Mouse (Mus musculus) ES-E14 (cell line): ENCODE measurements around the gene Ap4e1. TPM values are rescaled to one million over a fixed set of nuclear protein-coding genes. Genes with fewer than 3 reads are reported as not detected.

ENCODE experiments used
- DNase-seq: peaks from one replicate; pipeline ENCODE4 v3.0.0-alpha.2; 2013; ENCODE audit warnings: low read depth, low spot score
- H3K27ac ChIP-seq: 2 replicates; pipeline ENCODE4 v1.5.1; 2012; ENCODE audit warnings: low read depth, mild to moderate bottlenecking, low read length, moderate library complexity, mixed read lengths; ENCODE audit not compliant: poor library complexity, insufficient read depth, severe bottlenecking
- H3K36me3 ChIP-seq: 2 replicates; pipeline ENCODE4 v1.6.1; 2012; ENCODE audit warnings: mild to moderate bottlenecking, low read length, moderate library complexity, mixed read lengths; ENCODE audit not compliant: control insufficient read depth, poor library complexity, insufficient read depth, severe bottlenecking
- H3K4me1 ChIP-seq, 2 experiments: fragments of 150-350 bp in 1 of 2; sonication (generic) in 1 of 2; 2 replicates each; pipeline ENCODE4 v1.6.1; 2012; ENCODE audit warnings: low read length in 2 of 2, mild to moderate bottlenecking in 1 of 2, mixed read lengths in 1 of 2; ENCODE audit not compliant: control insufficient read depth in 2 of 2, insufficient read depth in 2 of 2, poor library complexity in 1 of 2
- H3K4me3 ChIP-seq, 2 experiments: fragments of 150-350 bp in 1 of 2; sonication (generic) in 1 of 2; 2 replicates each; pipeline ENCODE4 v1.5.1; 2012; ENCODE audit warnings: low read length in 2 of 2, low read depth in 1 of 2, mild to moderate bottlenecking in 1 of 2, mixed read lengths in 1 of 2; ENCODE audit not compliant: insufficient read depth in 1 of 2, poor library complexity in 1 of 2, severe bottlenecking in 1 of 2
- H3K9ac ChIP-seq: 2 replicates; pipeline ENCODE4 v1.6.1; 2012; ENCODE audit warnings: low read depth, mild to moderate bottlenecking, low read length, mixed read lengths; ENCODE audit not compliant: poor library complexity, insufficient read depth, severe bottlenecking
- H3K9me3 ChIP-seq: fragments of 150-350 bp; sonication (generic); 2 replicates; pipeline ENCODE4 v1.6.1; 2012; ENCODE audit warnings: low read depth, mild to moderate bottlenecking, low read length; ENCODE audit not compliant: control insufficient read depth, insufficient read depth
- CHD2 ChIP-seq: IDR thresholded peaks from 2 replicates; pipeline ENCODE4 v1.6.1; 2014; ENCODE audit warnings: mild to moderate bottlenecking, low read depth, low read length, inconsistent platforms
- HCFC1 ChIP-seq: IDR thresholded peaks from 2 replicates; pipeline ENCODE4 v1.6.1; 2012; ENCODE audit warnings: low read length, inconsistent platforms, borderline replicate concordance; ENCODE audit not compliant: insufficient read depth
- MAFK ChIP-seq: IDR thresholded peaks from 2 replicates; pipeline ENCODE4 v1.6.1; 2014; ENCODE audit warnings: mild to moderate bottlenecking, low read depth, low read length, inconsistent platforms; ENCODE audit not compliant: insufficient read depth
- ZC3H11A ChIP-seq: IDR thresholded peaks from 2 replicates; pipeline ENCODE4 v1.6.1; 2012; ENCODE audit warnings: low read depth, mild to moderate bottlenecking, inconsistent platforms, low read length, borderline replicate concordance
- ZNF384 ChIP-seq: IDR thresholded peaks from 2 replicates; pipeline ENCODE4 v1.6.1; 2012; ENCODE audit warnings: low read depth, low read length, inconsistent platforms
- in situ Hi-C, 2 experiments: fragments of 600-800 bp; cut with MboI; formaldehyde crosslinking; loops; one replicate each; pipeline ENCODE4 v1.15.1; 2025; ENCODE audit warnings: low sequenced_read_pairs in 2 of 2, inconsistent platforms in 1 of 2; ENCODE audit not compliant: unreplicated experiment in 2 of 2
- total RNA-seq: library from RNA; depleted of rRNA; stranded (reverse); fragments of 300-350 nt; gene quantifications from 2 replicates; pipeline ENCODE4 v1.2.3, GENCODE M21; 2012; rRNA removed

The Ap4e1 gene
- 11.4 and 14.4 TPM in 2 replicates for total RNA-seq

DNA sequence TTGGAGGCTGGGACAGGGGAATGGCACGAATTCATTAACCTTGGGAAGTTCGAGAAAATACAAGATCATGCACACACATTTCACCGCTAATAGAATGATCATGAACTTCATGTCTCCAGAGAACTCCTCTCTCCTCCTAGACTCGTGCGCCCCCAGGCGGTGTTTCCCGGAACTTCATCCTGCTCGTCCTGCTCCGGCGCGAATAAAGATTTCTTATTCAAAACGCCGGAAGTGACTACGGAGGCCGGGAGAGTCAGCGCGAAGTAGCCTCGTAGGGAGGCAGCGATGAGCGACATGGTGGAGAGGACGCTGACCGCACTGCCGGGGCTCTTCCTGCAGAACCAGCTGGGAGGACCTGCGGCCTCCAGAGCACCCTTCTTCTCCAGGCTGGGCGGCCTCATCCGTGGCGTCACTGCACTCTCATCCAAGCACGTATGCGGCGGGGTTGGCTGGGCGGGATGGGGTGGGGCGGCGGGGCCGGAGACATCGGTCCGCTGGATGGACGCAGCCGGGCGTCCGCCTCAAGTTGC is at the start of gene Ap4e1:
Gene Ap4e1, plus strand, starts transcription at position 249 of the 530 bp plus-strand sequence.
- Histone ChIP-seq H3K4me1 (peaks cover 0 to 7% of the 10 kb centered on the region in 2 experiments; a peak in 1 of 4 replicates), H3K9me3 (no peaks in the 10 kb centered on the region), H3K36me3 (peaks cover 2% of the 10 kb centered on the region), H3K27ac (no peak within 1 kb of the TSS), H3K9ac (peak within 1 kb of the TSS; percentile 90), H3K4me3 (peak within 1 kb of the TSS; percentile 79 to 90)
- peak; percentile 84 for TF ChIP-seq HCFC1
- no peak for TF ChIP-seq MAFK
- TF ChIP-seq ZC3H11A, result 0 out of 2 replicates have a peak, but pooled peaks have one; percentile 20
- TF ChIP-seq ZNF384, result peak; percentile 94
- no peak for TF ChIP-seq CHD2
- DNase-seq, result peak; percentile 94
- in situ Hi-C loops, result loop anchor here in 1 of 2 experiments (10.0 kb wide), 1 partner anchor 224 kb away; the partner anchor contains the start of gene Usp50

DNA sequence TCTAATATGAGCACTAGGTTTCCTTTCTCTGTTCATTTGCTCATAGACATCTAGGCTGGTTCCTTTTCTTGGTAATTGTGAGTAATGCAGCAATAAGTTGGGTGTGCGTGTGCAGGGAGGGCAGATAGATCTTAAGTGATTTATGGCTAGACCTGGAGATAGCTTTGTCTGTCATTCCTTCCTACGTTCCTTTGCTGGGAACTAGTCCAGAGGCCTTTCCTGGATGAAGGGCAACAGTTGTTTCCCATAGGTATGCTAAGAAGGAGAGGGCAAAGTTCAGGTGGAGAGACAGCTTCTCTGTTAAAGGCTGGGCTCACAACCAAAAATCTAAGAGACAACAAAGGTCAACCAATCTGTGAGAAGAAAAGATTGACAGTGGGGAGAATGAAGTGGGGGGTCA is 46.8 kb upstream of the Ap4e1 start:
- Histone ChIP-seq H3K4me3 (no peak overlapping the region), H3K27ac (no peak overlapping the region), H3K36me3 (no peaks in the 10 kb centered on the region), H3K9ac (no peak overlapping the region), H3K4me1 (no peaks in the 10 kb centered on the region), H3K9me3 (no peaks in the 10 kb centered on the region)
- in situ Hi-C loops, result no loop called here
- TF ChIP-seq ZNF384, result no peak
- no peak for TF ChIP-seq CHD2
- no peak for TF ChIP-seq MAFK
- TF ChIP-seq HCFC1, result no peak
- no peak for TF ChIP-seq ZC3H11A
- DNase-seq, result no peak

DNA sequence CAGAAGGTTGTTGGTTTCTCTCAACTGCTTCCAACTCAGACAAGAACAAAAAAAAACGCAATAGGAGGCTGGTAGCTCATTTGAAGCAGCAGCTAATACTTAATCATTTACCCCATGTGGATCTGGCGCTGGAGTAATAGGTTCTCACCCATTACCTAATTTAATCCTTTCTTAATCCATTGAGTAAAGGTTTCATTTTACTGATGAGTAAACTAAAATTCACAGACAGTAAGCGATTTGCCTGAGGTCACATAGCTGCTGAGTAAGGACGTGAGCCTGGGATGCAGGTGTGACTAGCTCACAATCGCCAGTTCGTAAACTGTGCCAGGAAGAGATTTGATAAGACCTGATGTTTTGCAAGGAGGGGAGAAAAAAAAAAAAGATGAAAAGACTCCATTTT is 31.1 kb upstream of the Ap4e1 start:
- Histone ChIP-seq H3K36me3 (no peaks in the 10 kb centered on the region), H3K9me3 (no peaks in the 10 kb centered on the region), H3K9ac (no peak overlapping the region), H3K4me1 (no peaks in the 10 kb centered on the region), H3K27ac (no peak overlapping the region), H3K4me3 (no peak overlapping the region)
- no peak for DNase-seq
- in situ Hi-C loops, result no loop called here
- no peak for TF ChIP-seq CHD2
- TF ChIP-seq ZC3H11A, result no peak
- TF ChIP-seq MAFK, result no peak
- TF ChIP-seq HCFC1, result no peak
- TF ChIP-seq ZNF384, result no peak

DNA sequence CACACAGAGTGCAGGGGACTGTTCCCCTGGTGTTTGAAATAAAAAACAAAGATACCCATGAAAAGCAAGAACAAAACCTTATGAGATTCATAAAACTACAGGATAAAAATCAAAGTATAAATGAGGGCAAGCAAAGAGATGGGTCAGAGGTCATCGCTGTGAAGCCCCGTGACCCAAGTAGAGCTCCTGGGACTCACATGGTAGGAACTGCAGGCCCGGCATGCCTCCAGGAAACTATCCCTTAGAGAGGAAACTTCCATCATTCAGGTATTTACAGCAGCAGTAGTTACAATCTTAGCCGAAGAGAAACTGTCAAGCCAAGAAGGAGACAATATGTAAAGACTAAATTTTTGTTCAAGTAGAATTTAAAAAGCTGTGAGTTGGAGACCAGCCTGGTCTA is 25.3 kb upstream of the Ap4e1 start:
- Histone ChIP-seq H3K4me3 (no peak overlapping the region), H3K27ac (no peak overlapping the region), H3K9me3 (no peaks in the 10 kb centered on the region), H3K36me3 (no peaks in the 10 kb centered on the region), H3K9ac (no peak overlapping the region), H3K4me1 (no peaks in the 10 kb centered on the region)
- in situ Hi-C loops, result no loop called here
- TF ChIP-seq ZC3H11A (no peak), MAFK (no peak), ZNF384 (no peak), CHD2 (no peak), HCFC1 (no peak)
- no peak for DNase-seq

DNA sequence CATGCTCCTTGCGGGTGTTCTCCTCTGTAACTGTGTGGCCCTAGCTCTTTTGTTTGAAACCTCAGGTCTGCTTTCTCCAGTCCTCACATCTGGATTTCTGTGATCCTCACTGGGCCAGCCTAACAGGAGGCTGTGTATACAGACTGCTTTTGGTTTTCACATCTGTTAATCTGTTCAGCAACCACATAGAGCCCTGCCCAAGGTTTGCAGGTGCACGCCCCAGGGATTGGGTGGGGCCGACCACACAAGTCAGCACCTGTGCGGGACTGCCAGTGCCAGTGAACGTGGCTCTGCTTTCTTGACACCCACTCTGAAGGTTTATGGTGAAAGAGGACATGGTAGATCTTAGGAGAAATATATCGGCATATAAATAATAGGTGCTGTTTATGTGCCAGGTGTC is 18.6 kb upstream of the Ap4e1 start:
- no peaks in the 10 kb centered on the region for H3K9me3 ChIP-seq
- no peak for DNase-seq
- H3K4me1 ChIP-seq, result peaks cover 0 to 5% of the 10 kb centered on the region in 2 experiments; a peak in 1 of 4 replicates
- H3K27ac ChIP-seq, result no peak overlapping the region
- no peaks in the 10 kb centered on the region for H3K36me3 ChIP-seq
- TF ChIP-seq ZC3H11A, result no peak
- in situ Hi-C loops, result no loop called here
- H3K4me3 ChIP-seq, result no peak overlapping the region
- no peak overlapping the region for H3K9ac ChIP-seq
